Mouse (Mus musculus): ENCODE results near the gene Gm3411.
"Not testable (repeated sequence)": the region's sequence is repeated elsewhere in the genome, so short reads cannot be mapped to it uniquely, and the experiment has no call there.

- TF ChIP-seq POLR2A (IDR thresholded peaks at IDR 0.05; ENCODE audit: insufficient read length, low read depth); MYOD1 (IDR thresholded peaks at IDR 0.05; ENCODE audit: control insufficient read depth in 1 of 3, insufficient read length in 2 of 3, low read depth in 2 of 3); TCF12 (IDR thresholded peaks at IDR 0.05; ENCODE audit: insufficient read depth, poor library complexity, severe bottlenecking); MAX (IDR thresholded peaks at IDR 0.05; ENCODE audit: low read depth); CEBPB (IDR thresholded peaks at IDR 0.05; ENCODE audit: insufficient read depth, poor library complexity, severe bottlenecking); MYOG (IDR thresholded peaks at IDR 0.05; ENCODE audit: control insufficient read depth in 1 of 3, insufficient read depth in 1 of 3, insufficient read length in 2 of 3, low read depth in 2 of 3): not testable (repeated sequence)
These were observed at the start of gene Gm3411 for GRCm38 (mm10) chr14:6286931-6287715.

All from myocyte (in vitro differentiated cells).